In genomic region chr14:121082341-121082740, GRCm38 (mm10) we compare ENCODE assay signal across 8 mouse cellular contexts. TPM values are rescaled to one million over a fixed set of nuclear protein-coding genes. Genes with fewer than 3 reads are reported as not detected.
DNase-seq lines count a peak whose midpoint lies in the region; ATAC-seq and TF ChIP-seq lines count a peak whose summit lies in the region.

No protein-coding gene starts in this region.

- no peak for ATAC-seq in midbrain, embryonic 13.5 days
- ATAC-seq in midbrain, embryonic 11.5 days (ENCODE audit: low FRiP score) = no peak
- ATAC-seq in midbrain, postnatal 0 days (ENCODE audit: low FRiP score) = peak; percentile 59; the same call in 1 of the 2 replicates
- ATAC-seq in CD4-positive, CD25-positive, alpha-beta regulatory T cell, adult 4 months = no peak

- no peak overlapping the region for H3K4me2 ChIP-seq in midbrain, embryonic 13.5 days (replicated peaks)
- H3K4me2 ChIP-seq in midbrain, embryonic 11.5 days = no peak overlapping the region
- no peak overlapping the region for H3K4me2 ChIP-seq in midbrain, postnatal 0 days (ENCODE audit: low read depth, low read length, poor library complexity, severe bottlenecking)

- DNase-seq in midbrain, embryonic 11.5 days (ENCODE audit: low spot score, missing footprints) = no peak
- DNase-seq in gastrocnemius, adult 2 months = peak; percentile 77
- peak; percentile 49 for DNase-seq in layer of hippocampus, adult 9-10 months (ENCODE audit: low spot score)
- peak; percentile 41 for DNase-seq in midbrain, postnatal 0 days (ENCODE audit: low spot score)
- no peak for DNase-seq in thymus, postnatal 10 days (ENCODE audit: low spot score in 2 of 2)
- DNase-seq in testis, postnatal 14 days (ENCODE audit: low spot score) = no peak

- intact Hi-C loops in gastrocnemius, adult 2 months (cut with DNase I) = no loop called here

- peaks cover 8% of the 10 kb centered on the region; the same call in 1 of the 2 replicates for H3K4me1 ChIP-seq in midbrain, embryonic 13.5 days (replicated peaks)
- no peaks in the 10 kb centered on the region for H3K4me1 ChIP-seq in midbrain, embryonic 11.5 days (ENCODE audit: control insufficient read depth, insufficient read depth, low read length)
- H3K4me1 ChIP-seq in midbrain, postnatal 0 days (ENCODE audit: insufficient read depth, low read length) = no peaks in the 10 kb centered on the region

- no peaks in the 10 kb centered on the region for H3K27me3 ChIP-seq in midbrain, embryonic 13.5 days
- H3K27me3 ChIP-seq in midbrain, embryonic 11.5 days (ENCODE audit: control insufficient read depth, insufficient read depth, low read length) = no peaks in the 10 kb centered on the region
- no peaks in the 10 kb centered on the region for H3K27me3 ChIP-seq in midbrain, postnatal 0 days (ENCODE audit: insufficient read depth, low read length)

- no peak overlapping the region for H3K9ac ChIP-seq in midbrain, embryonic 13.5 days (replicated peaks)
- H3K9ac ChIP-seq in midbrain, embryonic 11.5 days (ENCODE audit: low read length) = no peak overlapping the region
- no peak overlapping the region for H3K9ac ChIP-seq in midbrain, postnatal 0 days (replicated peaks; ENCODE audit: low read length, poor library complexity, severe bottlenecking)

- H3K27ac ChIP-seq in midbrain, embryonic 13.5 days = peak overlapping the region; percentile 72
- H3K27ac ChIP-seq in midbrain, embryonic 11.5 days (ENCODE audit: low read depth, low read length) = no peak overlapping the region
- peak overlapping the region; percentile 78 for H3K27ac ChIP-seq in gastrocnemius, adult 2 months
- H3K27ac ChIP-seq in midbrain, postnatal 0 days (ENCODE audit: low read depth, low read length) = peak overlapping the region; percentile 69

- H3K4me3 ChIP-seq in midbrain, embryonic 13.5 days (replicated peaks) = no peak overlapping the region
- no peak overlapping the region for H3K4me3 ChIP-seq in midbrain, embryonic 11.5 days (ENCODE audit: low read depth, low read length)
- H3K4me3 ChIP-seq in gastrocnemius, adult 2 months = peak overlapping the region; percentile 40
- H3K4me3 ChIP-seq in midbrain, postnatal 0 days (ENCODE audit: low read depth, low read length) = no peak overlapping the region

- TF ChIP-seq CTCF in gastrocnemius, adult 2 months (IDR thresholded peaks at IDR 0.05) = no peak
- no peak for TF ChIP-seq CTCF in midbrain, postnatal 0 days (IDR thresholded peaks at IDR 0.05)

- H3K9me3 ChIP-seq in midbrain, embryonic 13.5 days = no peaks in the 10 kb centered on the region
- H3K9me3 ChIP-seq in midbrain, embryonic 11.5 days (ENCODE audit: control insufficient read depth, low read length) = no peaks in the 10 kb centered on the region
- H3K9me3 ChIP-seq in midbrain, postnatal 0 days (ENCODE audit: low read length) = no peaks in the 10 kb centered on the region

- WGBS in midbrain, embryonic 13.5 days = 74% methylated on average over 7 of the region's 7 CpGs
- 76% methylated on average over 7 of the region's 7 CpGs for WGBS in midbrain, embryonic 11.5 days
- WGBS in midbrain, postnatal 0 days = 31% methylated on average over 7 of the region's 7 CpGs

- peaks cover 11% of the 10 kb centered on the region; the same call in 1 of the 2 replicates for H3K36me3 ChIP-seq in midbrain, embryonic 13.5 days
- no peaks in the 10 kb centered on the region for H3K36me3 ChIP-seq in midbrain, embryonic 11.5 days (ENCODE audit: control insufficient read depth, insufficient read depth, low read length)
- no peaks in the 10 kb centered on the region for H3K36me3 ChIP-seq in midbrain, postnatal 0 days (ENCODE audit: insufficient read depth, low read length)

RNA-seq across cellular contexts. Expression of gene Farp1, which starts 47.3 kb away (rescaled TPM):
- polyA plus RNA-seq in midbrain, embryonic 13.5 days (2015; fragmentation: Nextera tagmentation; extraction: Ambion mirVana) = 21.3 and 22.5 TPM in 2 replicates
- polyA plus RNA-seq in midbrain, embryonic 11.5 days (2014; fragmentation: Nextera tagmentation; extraction: Ambion mirVana) = 21.7 and 22.4 TPM in 2 replicates
- 1 to 10 TPM; 5.7 to 6.2 TPM for total RNA-seq in gastrocnemius, adult 2 months (2021)
- total RNA-seq in midbrain, postnatal 0 days (2014; rRNA removed) = 99.4 and 113 TPM in 2 replicates
- polyA plus RNA-seq in midbrain, postnatal 0 days (2015; fragmentation: Nextera tagmentation; extraction: Ambion mirVana) = 38.9 and 41.8 TPM in 2 replicates
- 1 to 10 TPM; 3.0 to 3.5 TPM for polyA plus RNA-seq in CD4-positive, CD25-positive, alpha-beta regulatory T cell, adult 4 months (2017; shearing (Covaris generic))

Comparison
In these comparisons a context has a peak if more than half of its experiments do, and no peak if none do; other contexts are left out.
1. DNase-seq: peak in gastrocnemius, adult 2 months (single experiment), layer of hippocampus, adult 9-10 months (single experiment) and midbrain, postnatal 0 days (single experiment); none in midbrain, embryonic 11.5 days (single experiment), thymus, postnatal 10 days (0 of 2) and testis, postnatal 14 days (single experiment).